Mouse (Mus musculus): ENCODE results near the gene Cdc42ep5.
"Not testable (repeated sequence)": the region's sequence is repeated elsewhere in the genome, so short reads cannot be mapped to it uniquely, and the experiment has no call there.

Gene Cdc42ep5

DNA sequence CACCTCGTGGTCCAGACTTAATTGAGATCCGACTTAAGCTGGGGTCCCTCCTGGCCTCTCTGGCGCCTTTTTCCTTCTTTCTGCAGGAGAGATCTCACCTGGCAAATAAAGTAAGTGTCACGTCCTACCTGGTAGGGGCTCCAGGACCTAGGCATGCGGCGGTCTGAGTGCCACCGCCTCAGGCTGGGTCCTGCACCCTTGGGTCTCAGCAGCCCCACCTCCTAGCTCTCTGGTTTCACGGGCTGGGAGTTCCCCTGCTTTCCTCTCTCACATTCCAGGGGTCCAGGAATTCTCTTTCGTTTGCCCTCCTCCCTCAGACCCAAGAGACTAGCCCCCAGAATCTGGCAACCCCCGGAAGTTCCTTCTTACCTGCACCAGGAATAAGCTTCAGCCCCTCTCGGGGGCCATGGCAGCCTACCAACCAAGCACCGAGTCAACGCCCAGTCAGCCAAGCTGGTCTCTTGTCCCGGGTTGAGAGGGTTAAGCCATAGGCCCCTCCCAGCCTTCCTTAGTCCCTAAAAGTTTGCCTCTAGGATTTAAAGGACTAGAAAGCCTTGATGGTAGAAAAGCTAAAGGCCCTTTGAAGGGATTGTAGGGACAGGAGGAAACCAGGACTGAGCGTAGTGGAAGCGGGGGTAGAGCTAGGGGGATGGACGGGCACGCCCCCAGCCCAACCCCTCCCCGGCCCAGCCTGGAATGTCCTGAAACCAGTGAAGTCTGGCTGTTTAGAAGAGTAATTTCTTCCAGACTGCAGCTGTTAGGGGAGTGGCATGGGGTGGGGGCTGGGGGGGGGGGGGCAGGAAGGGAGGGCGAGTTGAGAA is at the start of gene Cdc42ep5:
Gene Cdc42ep5 (minus strand): TSS at position 771 of the 821 bp plus-strand sequence.
- no peak for DNase-seq (ENCODE audit: low read depth)

GRCm38 (mm10) chr7:4213436-4213835 is 48.8 kb upstream of the Cdc42ep5 start:
- DNase-seq (ENCODE audit: low read depth), result not testable (repeated sequence)

GRCm38 (mm10) chr7:4208626-4209025 is 44.0 kb upstream of the Cdc42ep5 start:
- DNase-seq (ENCODE audit: low read depth), result no peak

DNA sequence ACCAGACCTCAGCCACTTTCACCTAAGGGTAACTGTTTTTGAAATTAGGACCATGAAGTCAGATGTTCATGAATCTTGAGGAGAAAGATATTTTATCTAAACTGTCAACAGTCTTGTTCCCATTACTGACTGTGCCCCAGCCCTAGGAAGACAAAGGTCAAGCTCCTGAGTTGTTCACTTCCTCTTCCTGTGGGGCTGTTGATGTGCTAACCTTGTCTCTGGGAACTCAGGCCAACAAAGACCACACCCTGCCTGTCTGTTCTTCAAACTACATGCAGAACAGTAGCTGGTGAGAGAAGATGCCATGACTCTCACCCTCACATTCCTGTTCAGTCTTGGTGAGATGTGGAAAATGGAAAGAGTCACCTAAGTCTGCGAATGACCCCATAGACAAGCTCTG is 42.5 kb upstream of the Cdc42ep5 start:
- DNase-seq (ENCODE audit: low read depth), result no peak

DNA sequence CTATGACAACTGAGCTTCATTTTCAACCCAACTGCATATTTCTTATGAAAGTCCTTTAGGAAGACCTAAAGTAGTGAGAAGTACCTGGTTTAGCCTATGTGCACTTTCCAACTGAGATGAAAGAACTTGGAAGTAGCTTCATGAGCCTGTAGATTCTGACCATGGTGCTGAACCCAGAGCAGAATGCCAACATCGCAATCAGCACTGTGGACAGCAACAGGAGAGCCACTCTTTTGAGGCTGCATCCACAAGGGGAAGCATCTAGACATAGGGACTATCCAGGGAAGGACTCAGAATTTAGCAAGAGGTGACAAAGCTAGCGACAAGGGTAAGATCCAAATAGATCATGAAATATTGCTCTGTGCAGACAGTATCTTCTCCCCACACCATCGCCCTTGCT is 13.8 kb upstream of the Cdc42ep5 start:
- peak; percentile 46 for DNase-seq (ENCODE audit: low read depth)

GRCm38 (mm10) chr7:4170193-4170938 is 5.7 kb upstream of the Cdc42ep5 start:
- no peak for DNase-seq (ENCODE audit: low read depth)

- no peak for DNase-seq (ENCODE audit: low read depth)
These were observed 2.4 kb upstream of the Cdc42ep5 start for GRCm38 (mm10) chr7:4167098-4167497.

DNA sequence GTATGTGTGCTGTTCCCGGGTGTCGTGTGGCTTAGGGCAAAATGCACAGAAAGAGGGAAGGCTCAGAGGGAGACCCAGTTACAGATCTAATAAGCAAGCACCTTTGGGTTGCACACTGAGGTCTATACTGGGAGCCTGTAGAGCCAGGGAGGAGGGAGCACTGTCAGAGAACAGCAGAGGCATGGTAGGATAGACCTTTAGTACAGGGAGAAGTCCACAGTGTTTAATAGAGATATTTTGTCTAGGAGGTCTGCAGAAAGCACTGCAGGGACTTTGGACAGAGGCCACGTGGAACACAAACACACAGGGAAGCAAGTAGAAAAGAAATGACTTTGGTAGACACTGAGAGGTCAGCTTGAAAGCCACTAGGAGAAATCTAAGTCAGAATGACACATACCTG is 626 bp upstream of the Cdc42ep5 start:
- no peak for DNase-seq (ENCODE audit: low read depth)

DNA sequence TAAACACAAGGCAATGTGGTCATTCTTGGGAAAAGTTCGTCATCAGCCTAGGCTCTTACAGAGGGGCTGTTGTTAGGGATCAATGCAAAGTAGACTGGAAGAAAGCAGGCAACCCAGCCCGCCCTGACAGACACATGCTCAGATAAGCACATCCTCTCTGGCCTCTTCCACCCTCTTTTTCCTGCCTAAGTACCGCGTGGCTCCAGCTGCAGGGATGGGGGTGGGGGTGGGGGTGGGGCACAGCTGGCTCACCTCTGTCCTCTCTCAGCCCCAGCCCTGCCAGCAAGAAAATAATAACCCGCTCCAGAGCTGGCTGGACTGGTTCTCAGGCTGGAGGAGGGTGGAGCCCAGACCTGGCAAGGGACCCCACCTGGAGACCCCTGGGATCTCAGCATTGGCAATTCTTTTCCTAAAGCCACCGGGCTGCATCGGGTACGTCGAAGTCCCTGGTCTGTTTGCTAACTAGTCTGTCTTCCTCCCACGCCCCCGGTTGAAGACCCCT is 1.0 kb downstream of the Cdc42ep5 start:
- DNase-seq (ENCODE audit: low read depth), result no peak

DNA sequence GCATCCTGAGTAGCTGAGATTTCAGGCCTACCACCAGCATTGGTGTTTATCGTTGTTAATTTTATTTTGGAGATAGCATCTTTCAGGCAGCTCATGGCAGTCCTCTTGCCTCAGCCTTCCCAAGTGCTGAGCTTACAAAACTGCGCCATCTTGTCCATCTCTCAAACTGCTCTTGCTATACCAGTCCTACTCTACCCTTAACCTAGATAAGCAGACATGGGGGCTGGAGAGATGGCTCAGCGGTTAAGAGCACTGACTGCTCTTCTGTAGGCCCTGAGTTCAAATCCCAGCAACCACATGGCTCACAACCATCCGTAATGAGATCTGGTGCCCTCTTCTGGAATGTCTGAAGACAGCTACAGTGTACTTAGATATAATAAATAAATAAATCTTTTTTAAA is 3.1 kb downstream of the Cdc42ep5 start:
- not testable (repeated sequence) for DNase-seq (ENCODE audit: low read depth)

- DNase-seq (ENCODE audit: low read depth), result no peak
These were observed 9.7 kb downstream of the Cdc42ep5 start for GRCm38 (mm10) chr7:4154976-4155375.

DNA sequence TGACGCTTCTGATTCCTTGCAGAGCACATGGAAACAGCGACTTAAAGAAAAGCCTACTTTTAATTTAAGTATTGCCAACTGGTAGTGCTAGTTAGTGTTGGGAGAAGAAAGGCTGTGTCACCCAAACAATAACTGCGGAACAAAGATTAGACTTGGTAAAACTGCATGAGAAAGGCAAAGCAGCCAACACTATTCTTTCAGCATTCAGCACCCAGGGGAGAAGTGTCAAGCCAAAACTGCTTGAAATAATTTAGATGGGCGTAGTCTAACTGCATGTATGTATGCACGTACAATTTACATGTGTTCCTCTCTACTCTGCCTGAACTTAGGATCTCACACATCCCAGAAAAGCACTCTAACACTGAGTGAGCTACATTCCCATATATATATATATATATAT is 10.3 kb downstream of the Cdc42ep5 start:
- no peak for DNase-seq (ENCODE audit: low read depth)

DNA sequence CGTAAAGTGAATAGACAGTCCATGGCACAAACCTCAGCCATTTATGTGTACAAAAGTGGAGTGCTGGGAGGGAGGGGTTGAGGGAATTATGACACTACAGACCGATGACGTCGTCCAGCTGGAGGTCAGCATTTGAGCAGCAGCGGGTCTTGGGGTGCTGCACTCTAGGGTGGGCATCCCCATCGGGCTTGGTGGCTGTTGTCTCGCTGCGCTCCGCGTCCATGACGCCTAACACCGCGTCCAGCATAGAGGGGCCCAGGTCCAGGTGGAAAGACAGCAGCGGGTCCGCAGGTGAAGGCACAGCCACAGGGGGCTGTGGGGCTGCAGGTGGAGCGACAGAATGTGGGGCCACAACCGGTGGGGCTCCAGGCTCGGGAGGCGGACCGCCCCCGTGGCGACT is 13.4 kb downstream of the Cdc42ep5 start:
- DNase-seq (ENCODE audit: low read depth), result no peak

DNA sequence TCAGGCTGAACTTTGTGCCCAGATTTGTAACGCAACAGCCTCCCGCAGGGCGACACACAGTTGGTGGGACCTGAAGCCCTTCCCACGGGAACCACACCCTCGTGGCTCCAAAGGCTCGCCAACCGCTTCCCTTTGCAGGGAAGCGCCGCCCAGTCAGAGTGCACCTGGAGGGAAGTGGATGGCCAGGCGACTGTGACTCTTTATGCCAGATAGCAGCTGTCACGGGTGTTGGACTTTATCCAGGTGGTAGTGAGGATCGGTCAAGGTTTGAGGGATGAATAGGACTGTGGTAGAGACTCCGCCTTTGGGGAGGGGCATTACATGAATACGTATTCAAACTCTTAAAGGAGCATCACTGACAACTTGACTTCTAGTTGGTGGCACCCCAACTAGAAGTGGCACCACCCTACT is 13.8 kb downstream of the Cdc42ep5 start:
- DNase-seq (ENCODE audit: low read depth), result no peak

- no peak for DNase-seq (ENCODE audit: low read depth)
These were observed 14.6 kb downstream of the Cdc42ep5 start, which contains the start of gene Leng9 for GRCm38 (mm10) chr7:4150059-4150541. Gene Leng9, minus strand, starts transcription at chr7:4150374.

GRCm38 (mm10) chr7:4149209-4150054 is 15.2 kb downstream of the Cdc42ep5 start:
- DNase-seq (ENCODE audit: low read depth), result peak; percentile 73

DNA sequence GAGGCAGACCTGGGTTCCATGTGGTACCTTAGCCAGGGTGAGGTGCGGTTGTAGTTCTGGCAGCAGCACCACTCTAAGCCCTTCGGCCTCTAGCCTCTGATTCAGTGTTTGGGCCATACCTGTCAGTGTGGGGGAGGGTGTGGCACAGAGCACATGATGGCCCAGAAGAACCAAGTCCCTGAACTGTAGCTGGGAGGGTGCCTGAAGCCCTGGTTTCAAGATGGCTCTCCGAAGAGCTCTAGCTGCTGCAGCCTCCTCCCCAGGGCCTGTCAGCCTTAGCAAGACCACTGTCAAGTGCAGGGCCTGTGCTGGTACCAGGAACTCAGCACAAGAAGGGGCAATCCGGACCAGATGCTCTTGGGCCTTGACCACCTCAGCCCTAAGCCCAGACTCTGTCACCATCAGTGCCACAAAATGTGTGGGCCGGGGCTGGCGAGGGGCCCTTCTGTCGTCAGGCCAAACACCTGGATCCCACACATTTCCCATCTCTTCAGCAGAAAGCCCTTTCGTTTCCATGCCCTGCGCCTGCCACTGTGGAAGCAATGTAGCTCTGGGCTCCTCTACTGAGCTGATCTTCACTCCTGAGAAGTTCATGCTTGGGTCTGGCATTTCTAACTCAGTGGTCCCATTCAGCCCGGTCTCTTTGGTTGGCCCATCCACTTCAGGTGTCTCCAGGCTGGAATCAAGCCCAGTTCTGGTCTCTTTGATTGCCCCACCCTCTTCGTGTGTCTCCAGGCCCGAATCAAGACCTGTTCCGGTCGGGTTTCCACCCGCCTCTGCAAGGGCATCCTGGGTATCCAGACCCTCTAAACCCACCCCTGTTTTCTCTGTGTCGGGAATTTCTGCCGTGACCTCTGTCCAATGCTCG is 16.1 kb downstream of the Cdc42ep5 start:
- DNase-seq (ENCODE audit: low read depth), result no peak

DNA sequence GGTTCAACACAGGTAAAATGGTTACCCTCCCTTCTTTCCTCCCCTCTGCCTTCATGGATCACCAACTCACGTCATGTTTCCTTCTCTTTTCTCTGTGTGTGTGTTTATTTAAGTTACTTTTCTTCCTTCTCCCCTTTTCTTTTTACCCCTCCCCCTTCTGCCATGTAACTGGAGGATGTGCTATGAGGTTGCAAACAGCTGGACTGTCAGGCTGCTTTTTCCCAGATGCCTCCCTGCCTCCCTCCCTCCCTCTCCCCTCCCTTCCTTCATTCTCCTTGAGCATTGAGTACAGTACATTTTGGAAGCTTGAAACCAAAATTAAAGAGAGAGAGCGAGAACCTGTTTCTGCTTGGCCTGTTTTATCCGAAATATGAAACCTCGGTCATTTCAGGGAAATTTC is 16.8 kb downstream of the Cdc42ep5 start:
- no peak for DNase-seq (ENCODE audit: low read depth)

DNA sequence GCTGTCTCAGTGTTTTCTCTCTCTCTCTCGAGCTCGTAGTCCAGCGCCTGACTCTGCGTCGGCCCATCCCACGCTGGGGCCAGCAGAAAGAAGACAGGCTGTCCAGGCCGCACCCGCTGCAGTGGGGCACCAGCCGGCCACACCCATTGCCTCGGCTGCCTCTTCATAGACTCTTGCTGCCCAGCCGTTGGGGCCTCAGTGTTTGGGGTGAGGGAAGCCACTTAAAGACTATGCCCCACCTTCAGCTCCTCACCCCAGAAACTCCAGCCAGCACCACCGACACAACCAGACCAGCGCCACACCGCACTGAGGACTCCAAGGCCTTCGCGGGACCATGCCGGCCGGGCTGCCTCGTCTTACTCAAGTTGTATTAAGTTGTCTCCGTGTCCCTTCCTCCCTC is 17.3 kb downstream of the Cdc42ep5 start:
- DNase-seq (ENCODE audit: low read depth), result no peak

DNA sequence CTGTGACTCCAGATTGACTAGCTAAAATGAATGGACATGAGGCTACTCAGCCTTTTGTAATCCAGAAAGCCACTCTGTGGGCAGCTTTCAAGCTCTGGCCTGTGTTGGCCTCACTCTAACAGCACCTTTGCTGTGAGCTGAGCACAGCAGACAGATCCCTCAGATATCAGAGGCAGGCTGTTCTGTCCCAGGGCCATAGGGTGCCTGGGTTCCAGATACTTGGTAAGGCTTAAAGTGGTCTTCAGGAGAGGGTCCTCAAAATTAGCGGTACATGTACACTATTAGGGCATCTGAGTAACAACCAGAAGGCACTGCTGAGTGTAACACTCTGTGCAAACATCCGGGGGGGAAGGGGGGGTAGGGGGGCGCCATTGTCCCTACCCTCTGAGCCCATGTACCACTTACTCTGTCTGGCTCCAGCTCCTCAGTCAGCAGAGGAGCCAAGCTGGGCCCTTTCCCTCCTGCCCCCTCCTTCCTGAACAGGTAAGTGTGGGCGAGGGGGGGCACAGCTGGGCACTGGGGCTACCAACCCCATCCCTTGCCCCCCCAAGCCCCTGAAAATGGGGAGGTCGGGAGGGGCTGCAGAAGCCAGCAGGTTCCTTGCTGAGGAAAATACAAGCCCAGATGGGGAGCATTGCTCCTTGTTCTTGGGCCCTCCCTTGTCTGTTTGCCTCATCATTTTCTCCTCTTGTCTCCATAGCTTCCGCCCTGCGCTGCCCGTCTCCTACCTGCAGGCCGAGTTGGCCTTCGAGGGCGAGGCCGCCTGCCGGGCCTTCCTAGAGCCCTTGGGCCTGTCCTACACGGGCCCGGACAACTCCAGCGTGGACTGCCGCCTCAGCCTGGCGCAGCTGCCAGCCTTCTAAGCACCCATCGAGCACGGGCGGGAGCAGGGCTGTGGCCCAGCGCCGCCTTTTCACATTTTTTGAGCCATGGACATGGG is 18.1 kb downstream of the Cdc42ep5 start:
- no peak for DNase-seq (ENCODE audit: low read depth)
